8 mouse cellular contexts compared by ENCODE assay signal in the genomic region with DNA sequence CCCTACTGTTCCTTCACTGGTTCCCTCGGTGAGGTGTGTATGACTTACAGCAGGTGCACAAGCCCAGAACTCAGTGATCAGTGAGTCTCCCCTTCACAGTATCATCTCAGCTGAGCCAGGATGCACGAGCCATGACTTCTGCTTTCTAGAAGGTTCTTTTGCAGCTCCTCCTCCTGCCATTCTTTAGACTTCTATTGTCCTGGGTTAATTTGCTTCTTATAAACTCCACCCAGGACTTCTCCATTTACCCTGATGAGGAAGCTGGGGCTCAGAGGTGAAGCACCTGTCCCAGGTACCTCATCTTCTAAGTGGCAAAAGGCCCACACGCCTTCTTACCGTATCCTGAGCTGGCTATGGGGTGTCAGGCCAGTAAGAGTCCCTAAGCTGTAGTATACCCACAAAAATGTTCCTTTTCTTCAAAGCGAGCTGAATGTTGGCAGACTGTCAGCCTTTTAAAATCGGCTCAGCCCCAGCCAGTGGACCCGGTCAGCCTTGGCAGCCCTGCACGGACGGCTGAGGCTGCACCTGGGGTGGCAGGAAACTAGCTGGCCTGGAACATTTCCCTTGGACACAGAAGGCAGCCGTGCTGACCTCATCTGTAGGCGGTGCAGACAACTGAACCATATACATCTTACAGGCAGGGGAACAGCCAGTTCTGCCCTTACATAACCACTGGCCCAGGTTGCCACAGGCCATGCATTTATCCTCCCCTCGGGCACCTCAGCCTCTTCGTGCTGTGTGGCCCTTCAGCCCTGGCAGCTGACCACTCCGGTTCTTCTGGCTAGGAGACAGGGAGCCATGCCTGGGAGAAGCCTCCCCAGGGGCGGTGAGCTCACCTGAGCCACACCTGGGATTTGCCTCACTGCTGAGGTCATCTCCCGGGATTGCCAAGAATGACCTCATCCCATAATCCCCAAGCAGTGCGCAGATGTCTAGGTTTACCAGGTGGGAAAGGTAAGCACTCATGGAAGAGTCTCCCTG. TPM values are rescaled to one million over a fixed set of nuclear protein-coding genes. Genes with fewer than 3 reads are reported as not detected.
DNase-seq lines count a peak whose midpoint lies in the region; ATAC-seq and TF ChIP-seq lines count a peak whose summit lies in the region.

No protein-coding gene starts in this region.

- H3K27ac ChIP-seq in heart, embryonic 11.5 days (ENCODE audit: low read depth, low read length): no peak overlapping the region
- peak overlapping the region; percentile 29; the same call in 1 of the 2 replicates for H3K27ac ChIP-seq in heart, embryonic 10.5 days
- H3K27ac ChIP-seq in thymus, adult 2 months (ENCODE audit: control insufficient read depth, insufficient read depth, low read length): no peak overlapping the region

- no peak for TF ChIP-seq POLR2A in thymus, adult 2 months (IDR thresholded peaks at IDR 0.05; ENCODE audit: control insufficient read depth, extremely low read depth, insufficient read depth, low read length, poor library complexity)

- peak; percentile 74 to 90 for DNase-seq in heart, adult 18-20 months
- DNase-seq in A20 (ENCODE audit: low read depth, low spot score): peak; percentile 65
- peak; percentile 86 for DNase-seq in cerebellum, adult 8-10 months
- no peak for DNase-seq in heart, embryonic 10.5 days (ENCODE audit: low spot score)
- peak; percentile 73 to 85 for DNase-seq in kidney, postnatal 4 days
- peak; percentile 64 to 81 for DNase-seq in spleen, postnatal 36 days (ENCODE audit: low spot score in 2 of 2)
- DNase-seq in thymus, adult 2 months: no peak

- no peak overlapping the region for H3K4me3 ChIP-seq in heart, embryonic 11.5 days (ENCODE audit: low read depth, low read length)
- H3K4me3 ChIP-seq in heart, embryonic 10.5 days: no peak overlapping the region
- no peak overlapping the region for H3K4me3 ChIP-seq in thymus, adult 2 months (ENCODE audit: control insufficient read depth, insufficient read depth, low read length)

- no peak for TF ChIP-seq CTCF in thymus, adult 2 months (IDR thresholded peaks at IDR 0.05; ENCODE audit: borderline replicate concordance, control insufficient read depth, extremely low read depth, insufficient read depth, low read length, poor library complexity)

- H3K9ac ChIP-seq in heart, embryonic 11.5 days (ENCODE audit: low read depth, low read length): no peak overlapping the region

- H3K9me3 ChIP-seq in heart, embryonic 11.5 days (replicated peaks; ENCODE audit: control insufficient read depth, low read length): no peaks in the 10 kb centered on the region
- H3K9me3 ChIP-seq in heart, embryonic 10.5 days: no peaks in the 10 kb centered on the region

- H3K36me3 ChIP-seq in heart, embryonic 11.5 days (ENCODE audit: control insufficient read depth, insufficient read depth, low read length): peaks cover 10% of the 10 kb centered on the region
- H3K36me3 ChIP-seq in heart, embryonic 10.5 days: peaks cover 83% of the 10 kb centered on the region
- no peaks in the 10 kb centered on the region for H3K36me3 ChIP-seq in thymus, adult 2 months (ENCODE audit: control insufficient read depth, insufficient read depth, low read length)

- no peak for ATAC-seq in heart, embryonic 11.5 days (replicated peaks; ENCODE audit: insufficient number of reproducible peaks, low FRiP score, low TSS enrichment)

- WGBS in heart, embryonic 11.5 days (ENCODE audit: insufficient replicate concordance): 86% methylated on average over 17 of the region's 17 CpGs
- WGBS in heart, embryonic 10.5 days: 86% methylated on average over 17 of the region's 17 CpGs
- WGBS in thymus, adult 2 months: 87% methylated on average over 17 of the region's 17 CpGs

- H3K4me2 ChIP-seq in heart, embryonic 11.5 days: no peak overlapping the region

- H3K27me3 ChIP-seq in heart, embryonic 11.5 days (ENCODE audit: control insufficient read depth, insufficient read depth, low read length): no peaks in the 10 kb centered on the region
- no peaks in the 10 kb centered on the region for H3K27me3 ChIP-seq in heart, embryonic 10.5 days (ENCODE audit: insufficient read depth, poor library complexity, severe bottlenecking)
- no peaks in the 10 kb centered on the region for H3K27me3 ChIP-seq in thymus, adult 2 months (ENCODE audit: control insufficient read depth, insufficient read depth, low read length)

- no peaks in the 10 kb centered on the region for H3K4me1 ChIP-seq in heart, embryonic 11.5 days (ENCODE audit: control insufficient read depth, insufficient read depth, low read length)
- H3K4me1 ChIP-seq in heart, embryonic 10.5 days: peaks cover 6% of the 10 kb centered on the region; the same call in 1 of the 2 replicates
- no peaks in the 10 kb centered on the region for H3K4me1 ChIP-seq in thymus, adult 2 months (replicated peaks; ENCODE audit: control insufficient read depth, insufficient read depth, low read length)

RNA-seq across cellular contexts. Expression of a gene that starts 42.0 kb away (rescaled TPM):
- total RNA-seq in heart, adult 18-20 months (2021): 10 to 100 TPM; 62.8 to 68.0 TPM
- 189 and 204 TPM in 2 replicates for polyA plus RNA-seq in heart, embryonic 11.5 days (2014; fragmentation: Nextera tagmentation; extraction: Ambion mirVana)
- 189 and 213 TPM in 2 replicates for polyA plus RNA-seq in heart, embryonic 10.5 days (2016; fragmentation: Nextera tagmentation; extraction: Ambion mirVana)
- 279 and 354 TPM in 2 replicates for polyA plus RNA-seq in thymus, adult 2 months (2012; rRNA removed)

RNA-seq across cellular contexts. Expression of a gene that starts 59.1 kb away (rescaled TPM):
- 10 to 100 TPM; 50.3 to 57.1 TPM for total RNA-seq in heart, adult 18-20 months (2021)
- polyA plus RNA-seq in heart, embryonic 11.5 days (2014; fragmentation: Nextera tagmentation; extraction: Ambion mirVana): 30.0 and 33.9 TPM in 2 replicates
- 28.8 and 31.5 TPM in 2 replicates for polyA plus RNA-seq in heart, embryonic 10.5 days (2016; fragmentation: Nextera tagmentation; extraction: Ambion mirVana)
- polyA plus RNA-seq in thymus, adult 2 months (2012; rRNA removed): 53.8 and 59.3 TPM in 2 replicates

RNA-seq across cellular contexts. Expression of a gene that starts 59.8 kb away (rescaled TPM):
- 10 to 100 TPM; 50.4 to 56.6 TPM for total RNA-seq in heart, adult 18-20 months (2021)
- polyA plus RNA-seq in heart, embryonic 11.5 days (2014; fragmentation: Nextera tagmentation; extraction: Ambion mirVana): 147 TPM in 2 replicates
- polyA plus RNA-seq in heart, embryonic 10.5 days (2016; fragmentation: Nextera tagmentation; extraction: Ambion mirVana): 130 and 150 TPM in 2 replicates
- polyA plus RNA-seq in thymus, adult 2 months (2012; rRNA removed): 80.2 and 86.3 TPM in 2 replicates

Comparison
In these comparisons a context has a peak if more than half of its experiments do, and no peak if none do; other contexts are left out.
1. DNase-seq: peak in heart, adult 18-20 months (2 of 2), A20 (single experiment), cerebellum, adult 8-10 months (single experiment), kidney, postnatal 4 days (2 of 2) and spleen, postnatal 36 days (2 of 2); none in heart, embryonic 10.5 days (single experiment) and thymus, adult 2 months (single experiment).